Mouse (Mus musculus): ENCODE results near the gene Epha5. TPM values are rescaled to one million over a fixed set of nuclear protein-coding genes. Genes with fewer than 3 reads are reported as not detected.
A peak's percentile ranks its signal among the peaks of the same experiment; 100 is the strongest.

The Epha5 gene
- polyA plus RNA-seq, 1 experiment from 2014 or later, result 64.1 TPM

DNA sequence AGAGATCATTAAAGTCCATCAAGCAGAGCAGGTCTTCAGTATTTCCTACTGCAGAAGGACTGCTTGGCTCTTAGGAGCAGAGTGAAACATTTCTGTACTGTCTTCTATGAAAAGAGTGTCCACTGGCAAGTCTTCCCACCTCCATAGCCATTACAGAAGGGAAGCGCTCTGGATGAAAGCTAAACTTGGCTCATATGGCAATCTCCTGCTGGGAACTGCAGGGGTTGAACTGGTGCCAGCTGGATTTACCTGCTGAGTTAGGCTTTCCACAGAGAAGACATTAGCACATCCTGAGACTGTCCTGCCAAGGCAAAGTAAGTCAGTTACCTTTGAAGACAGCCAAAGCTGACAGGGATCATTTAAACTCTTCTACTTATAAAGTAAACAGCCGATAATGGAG lies 8.8 kb downstream of the Epha5 start:
- no peaks in the 10 kb centered on the region for H3K9me3 ChIP-seq (replicated peaks; ENCODE audit: control insufficient read depth, low read length, poor library complexity, severe bottlenecking)
- H3K4me3 ChIP-seq (ENCODE audit: low read depth, low read length), result no peak overlapping the region
- ATAC-seq, result no peak
- H3K4me1 ChIP-seq (ENCODE audit: control insufficient read depth, insufficient read depth, low read length), result no peaks in the 10 kb centered on the region
- H3K27ac ChIP-seq (ENCODE audit: low read length), result no peak overlapping the region
- no peaks in the 10 kb centered on the region for H3K27me3 ChIP-seq (ENCODE audit: control insufficient read depth, insufficient read depth, low read depth, low read length)
- H3K4me2 ChIP-seq (ENCODE audit: low read length), result no peak overlapping the region
- WGBS, result 60% methylated on average over 2 of the region's 2 CpGs
- H3K9ac ChIP-seq (ENCODE audit: low read depth, low read length), result no peak overlapping the region
- no peaks in the 10 kb centered on the region for H3K36me3 ChIP-seq (ENCODE audit: control insufficient read depth, insufficient read depth, low read length)

DNA sequence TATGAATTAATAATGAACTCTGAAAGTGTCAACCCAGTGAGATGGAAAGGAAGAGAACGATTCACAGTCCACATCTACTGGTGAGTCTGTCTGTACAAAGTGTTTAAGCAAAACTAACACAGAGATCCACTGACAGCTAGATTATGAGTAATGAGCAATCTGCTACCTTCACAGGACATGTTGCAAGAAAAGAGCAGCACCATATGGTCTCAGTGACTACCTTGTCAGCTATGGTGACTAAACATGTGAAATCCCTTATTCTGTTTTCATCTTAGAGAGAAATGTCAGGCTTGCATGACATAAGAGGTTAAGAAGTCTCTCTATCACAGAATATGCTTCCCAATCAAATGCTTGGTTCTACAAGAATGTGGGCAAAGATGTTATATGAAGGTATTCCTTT lies 20.1 kb downstream of the Epha5 start:
- Histone ChIP-seq H3K27me3 (ENCODE audit: control insufficient read depth, insufficient read depth, low read depth, low read length) (no peaks in the 10 kb centered on the region), H3K4me2 (ENCODE audit: low read length) (no peak overlapping the region), H3K4me3 (ENCODE audit: low read depth, low read length) (no peak overlapping the region), H3K9me3 (replicated peaks; ENCODE audit: control insufficient read depth, low read length, poor library complexity, severe bottlenecking) (no peaks in the 10 kb centered on the region), H3K4me1 (ENCODE audit: control insufficient read depth, insufficient read depth, low read length) (no peaks in the 10 kb centered on the region), H3K9ac (ENCODE audit: low read depth, low read length) (no peak overlapping the region), H3K36me3 (ENCODE audit: control insufficient read depth, insufficient read depth, low read length) (no peaks in the 10 kb centered on the region), H3K27ac (ENCODE audit: low read length) (no peak overlapping the region)
- WGBS, result 78% methylated on average over 1 of the region's 1 CpGs
- no peak for ATAC-seq

DNA sequence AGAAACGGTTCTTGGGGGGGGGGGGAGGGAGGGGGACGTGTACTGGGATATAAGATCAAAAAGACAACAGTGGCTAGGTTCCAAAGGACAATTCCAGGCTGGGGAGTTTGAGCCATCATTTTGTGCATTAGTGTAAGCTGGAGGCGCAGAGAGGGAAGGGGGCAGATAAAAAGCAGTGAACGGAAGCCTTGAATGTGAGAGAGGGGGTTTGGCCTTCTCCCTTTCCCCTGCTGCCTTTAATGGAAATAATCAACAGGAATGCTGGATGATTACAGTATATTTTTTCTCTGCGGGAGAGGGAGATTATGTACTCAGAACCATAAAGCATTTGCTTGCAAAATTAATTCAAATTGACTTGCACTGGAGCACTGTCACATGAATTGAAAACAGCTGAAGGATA lies 51.8 kb downstream of the Epha5 start:
- H3K36me3 ChIP-seq (ENCODE audit: control insufficient read depth, insufficient read depth, low read length), result no peaks in the 10 kb centered on the region
- no peak overlapping the region for H3K9ac ChIP-seq (ENCODE audit: low read depth, low read length)
- no peak overlapping the region for H3K4me3 ChIP-seq (ENCODE audit: low read depth, low read length)
- no peaks in the 10 kb centered on the region for H3K4me1 ChIP-seq (ENCODE audit: control insufficient read depth, insufficient read depth, low read length)
- WGBS, result 30% methylated on average over 5 of the region's 5 CpGs
- H3K27me3 ChIP-seq (ENCODE audit: control insufficient read depth, insufficient read depth, low read depth, low read length), result no peaks in the 10 kb centered on the region
- H3K4me2 ChIP-seq (ENCODE audit: low read length), result no peak overlapping the region
- ATAC-seq, result no peak
- H3K9me3 ChIP-seq (replicated peaks; ENCODE audit: control insufficient read depth, low read length, poor library complexity, severe bottlenecking), result no peaks in the 10 kb centered on the region
- H3K27ac ChIP-seq (ENCODE audit: low read length), result no peak overlapping the region

DNA sequence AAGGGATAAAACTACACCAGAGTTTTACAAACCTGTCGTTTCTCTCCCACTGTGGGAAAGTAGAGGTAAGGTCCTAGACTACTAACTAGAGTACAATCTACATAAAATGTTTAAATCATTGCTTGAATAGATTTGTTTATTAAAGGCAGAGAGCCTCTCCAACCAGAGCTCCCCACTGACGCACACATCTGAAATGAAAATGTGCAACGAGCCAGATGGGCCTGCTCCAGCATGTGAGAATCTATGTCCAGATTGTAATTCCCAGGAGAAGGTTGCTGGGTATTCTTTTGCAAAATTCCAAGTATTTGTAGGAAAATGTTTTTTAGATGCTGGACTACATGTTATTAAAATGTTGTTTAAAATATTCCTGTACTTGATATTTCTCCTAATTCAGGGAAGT lies 57.8 kb downstream of the Epha5 start:
- Histone ChIP-seq H3K9me3 (replicated peaks; ENCODE audit: control insufficient read depth, low read length, poor library complexity, severe bottlenecking) (no peaks in the 10 kb centered on the region), H3K27ac (ENCODE audit: low read length) (no peak overlapping the region), H3K27me3 (ENCODE audit: control insufficient read depth, insufficient read depth, low read depth, low read length) (no peaks in the 10 kb centered on the region), H3K4me1 (ENCODE audit: control insufficient read depth, insufficient read depth, low read length) (no peaks in the 10 kb centered on the region), H3K4me2 (ENCODE audit: low read length) (no peak overlapping the region), H3K4me3 (ENCODE audit: low read depth, low read length) (no peak overlapping the region), H3K36me3 (ENCODE audit: control insufficient read depth, insufficient read depth, low read length) (no peaks in the 10 kb centered on the region), H3K9ac (ENCODE audit: low read depth, low read length) (no peak overlapping the region)
- WGBS, result 67% methylated on average over 3 of the region's 3 CpGs
- no peak for ATAC-seq

DNA sequence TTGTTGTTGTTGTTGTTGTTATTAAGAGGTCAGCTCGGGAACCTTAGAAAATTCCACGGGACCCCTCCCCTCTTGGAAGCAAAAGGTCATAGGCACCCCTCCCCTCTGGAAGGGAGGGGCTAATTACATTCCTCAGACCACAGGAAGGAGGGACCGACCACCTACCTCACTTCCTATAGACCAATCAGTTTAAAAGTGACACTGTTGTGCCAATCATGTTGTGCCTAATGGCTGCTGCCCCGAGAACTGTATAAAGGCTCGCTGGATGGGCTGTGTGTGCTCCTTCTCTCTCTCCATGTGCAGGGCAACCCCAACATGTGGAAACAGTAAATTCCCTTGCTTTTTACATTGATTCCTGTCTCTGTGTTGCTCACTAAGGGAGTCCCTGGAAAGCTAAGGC lies 64.1 kb downstream of the Epha5 start:
- WGBS, result 69% methylated on average over 5 of the region's 5 CpGs
- ATAC-seq, result peak; percentile 48; the same call in 1 of the 2 replicates
- Histone ChIP-seq H3K9me3 (replicated peaks; ENCODE audit: control insufficient read depth, low read length, poor library complexity, severe bottlenecking) (no peaks in the 10 kb centered on the region), H3K27ac (ENCODE audit: low read length) (no peak overlapping the region), H3K4me2 (ENCODE audit: low read length) (no peak overlapping the region), H3K9ac (ENCODE audit: low read depth, low read length) (no peak overlapping the region), H3K4me1 (ENCODE audit: control insufficient read depth, insufficient read depth, low read length) (no peaks in the 10 kb centered on the region), H3K27me3 (ENCODE audit: control insufficient read depth, insufficient read depth, low read depth, low read length) (no peaks in the 10 kb centered on the region), H3K4me3 (ENCODE audit: low read depth, low read length) (no peak overlapping the region), H3K36me3 (ENCODE audit: control insufficient read depth, insufficient read depth, low read length) (no peaks in the 10 kb centered on the region)

DNA sequence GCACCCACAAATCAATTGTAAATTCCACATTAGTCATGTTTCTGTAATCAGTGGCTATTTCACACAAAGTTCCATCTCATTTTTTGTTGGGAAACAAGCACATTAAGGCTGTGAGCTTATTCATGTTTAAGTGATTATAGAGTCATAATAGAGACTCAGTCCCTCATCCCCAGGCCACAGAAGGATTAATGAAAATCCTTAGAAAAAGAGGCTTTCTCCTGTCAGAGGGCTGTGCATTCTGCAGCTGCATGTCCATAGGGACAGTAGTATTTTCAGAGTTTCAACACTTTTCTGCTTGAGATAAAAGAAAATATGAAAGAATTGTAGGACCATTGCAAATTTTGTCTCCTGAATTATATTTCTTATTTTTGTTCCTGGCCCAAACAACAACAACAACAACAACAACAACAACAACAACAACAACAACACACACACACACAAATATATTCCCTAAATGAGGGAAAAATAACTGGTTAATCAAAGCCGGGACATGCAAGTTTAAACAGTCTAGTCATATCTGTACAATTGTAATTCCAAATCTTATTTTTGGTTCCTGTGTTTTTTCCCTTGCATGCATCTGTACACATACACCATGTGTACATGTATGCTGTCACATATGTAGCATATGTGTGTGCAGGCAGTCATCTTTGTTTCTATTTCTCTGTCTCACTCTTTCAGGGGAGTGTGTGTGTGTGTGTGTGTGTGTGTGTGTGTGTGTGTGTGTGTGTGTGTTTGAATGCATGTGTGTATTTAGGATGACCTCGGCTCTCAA lies 70.3 kb downstream of the Epha5 start:
- 77% methylated on average over 2 of the region's 2 CpGs for WGBS
- no peak overlapping the region for H3K4me3 ChIP-seq (ENCODE audit: low read depth, low read length)
- no peak overlapping the region for H3K4me2 ChIP-seq (ENCODE audit: low read length)
- H3K9ac ChIP-seq (ENCODE audit: low read depth, low read length), result no peak overlapping the region
- no peak overlapping the region for H3K27ac ChIP-seq (ENCODE audit: low read length)
- no peaks in the 10 kb centered on the region for H3K4me1 ChIP-seq (ENCODE audit: control insufficient read depth, insufficient read depth, low read length)
- no peaks in the 10 kb centered on the region for H3K36me3 ChIP-seq (ENCODE audit: control insufficient read depth, insufficient read depth, low read length)
- no peaks in the 10 kb centered on the region for H3K9me3 ChIP-seq (replicated peaks; ENCODE audit: control insufficient read depth, low read length, poor library complexity, severe bottlenecking)
- ATAC-seq, result peak; percentile 32; the same call in 1 of the 2 replicates
- H3K27me3 ChIP-seq (ENCODE audit: control insufficient read depth, insufficient read depth, low read depth, low read length), result no peaks in the 10 kb centered on the region

DNA sequence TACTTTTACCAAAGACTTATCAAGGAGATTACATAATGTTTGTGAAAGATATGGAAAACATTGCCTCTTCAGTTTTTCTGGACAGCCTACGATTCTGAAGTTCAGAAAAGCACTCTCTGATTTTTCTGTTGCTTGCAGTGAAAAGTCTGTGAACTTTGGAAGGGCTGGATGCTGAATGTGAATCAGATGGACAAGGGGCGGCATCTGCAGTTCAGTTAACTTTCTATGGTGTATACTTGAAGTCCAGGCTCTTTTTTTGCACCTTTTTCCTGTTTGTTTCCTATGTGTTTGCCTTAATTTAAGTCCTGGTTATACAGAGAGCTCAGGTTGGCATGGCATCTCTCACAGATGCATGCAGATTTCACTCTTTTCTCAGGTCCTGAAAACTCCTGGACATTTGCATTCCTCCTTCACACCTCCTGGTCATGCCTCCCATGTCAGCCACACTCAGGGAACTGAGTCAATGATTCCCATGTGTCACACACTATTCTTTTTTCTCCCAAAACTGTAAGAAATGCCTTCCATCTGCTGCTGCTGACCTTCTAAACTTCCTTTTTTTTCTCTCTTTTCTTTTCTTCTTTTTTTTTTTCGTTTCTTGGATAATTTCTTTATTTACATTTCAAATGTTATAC lies 81.2 kb downstream of the Epha5 start:
- no peak for ATAC-seq
- Histone ChIP-seq H3K27me3 (ENCODE audit: control insufficient read depth, insufficient read depth, low read depth, low read length) (no peaks in the 10 kb centered on the region), H3K27ac (ENCODE audit: low read length) (no peak overlapping the region), H3K4me2 (ENCODE audit: low read length) (no peak overlapping the region), H3K9me3 (replicated peaks; ENCODE audit: control insufficient read depth, low read length, poor library complexity, severe bottlenecking) (no peaks in the 10 kb centered on the region), H3K4me1 (ENCODE audit: control insufficient read depth, insufficient read depth, low read length) (no peaks in the 10 kb centered on the region), H3K9ac (ENCODE audit: low read depth, low read length) (no peak overlapping the region), H3K36me3 (ENCODE audit: control insufficient read depth, insufficient read depth, low read length) (no peaks in the 10 kb centered on the region), H3K4me3 (ENCODE audit: low read depth, low read length) (no peak overlapping the region)
- WGBS, result 85% methylated on average over 3 of the region's 3 CpGs

DNA sequence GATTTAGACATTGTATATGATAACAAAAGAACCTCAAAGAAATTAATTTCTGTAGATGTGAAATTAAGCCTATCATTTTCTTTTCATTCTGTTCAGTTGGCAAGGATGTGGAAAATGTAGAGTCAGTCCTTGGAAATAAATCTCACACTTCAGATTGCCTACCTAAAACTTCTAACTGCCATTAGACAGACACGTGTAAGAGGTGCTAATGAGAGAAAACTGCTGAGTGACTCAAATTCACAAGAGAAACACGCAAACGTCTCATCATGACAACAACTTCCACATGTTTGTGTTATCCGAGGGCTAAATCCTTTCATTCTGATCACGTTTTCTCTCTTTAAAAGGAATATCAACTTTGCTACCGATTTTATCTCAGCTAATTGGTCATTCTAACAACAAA lies 82.7 kb downstream of the Epha5 start:
- 75% methylated on average over 6 of the region's 6 CpGs for WGBS
- Histone ChIP-seq H3K27me3 (ENCODE audit: control insufficient read depth, insufficient read depth, low read depth, low read length) (no peaks in the 10 kb centered on the region), H3K4me2 (ENCODE audit: low read length) (no peak overlapping the region), H3K4me1 (ENCODE audit: control insufficient read depth, insufficient read depth, low read length) (no peaks in the 10 kb centered on the region), H3K27ac (ENCODE audit: low read length) (no peak overlapping the region), H3K4me3 (ENCODE audit: low read depth, low read length) (no peak overlapping the region), H3K9me3 (replicated peaks; ENCODE audit: control insufficient read depth, low read length, poor library complexity, severe bottlenecking) (no peaks in the 10 kb centered on the region), H3K9ac (ENCODE audit: low read depth, low read length) (no peak overlapping the region), H3K36me3 (ENCODE audit: control insufficient read depth, insufficient read depth, low read length) (no peaks in the 10 kb centered on the region)
- no peak for ATAC-seq

DNA sequence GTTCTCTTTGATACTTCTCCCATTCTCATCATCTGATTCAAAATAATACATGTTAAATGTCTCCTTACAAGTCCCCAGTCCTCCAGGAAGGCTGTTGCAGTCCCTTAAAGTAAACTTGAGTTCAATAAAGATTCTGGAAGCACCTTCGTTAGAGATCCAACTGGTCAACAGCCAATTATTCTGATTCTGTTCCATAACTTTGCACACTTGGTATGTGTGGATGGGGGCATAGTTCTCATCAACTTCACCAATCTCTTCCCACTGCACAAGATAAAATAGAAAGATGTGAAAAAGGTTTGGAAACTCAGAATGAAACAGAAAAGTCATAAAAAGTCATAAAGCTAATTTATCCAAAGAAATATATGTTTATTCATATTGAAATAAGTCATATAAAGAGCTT lies 85.6 kb downstream of the Epha5 start:
- H3K36me3 ChIP-seq (ENCODE audit: control insufficient read depth, insufficient read depth, low read length), result no peaks in the 10 kb centered on the region
- 92% methylated on average over 1 of the region's 1 CpGs for WGBS
- H3K9ac ChIP-seq (ENCODE audit: low read depth, low read length), result no peak overlapping the region
- no peaks in the 10 kb centered on the region for H3K4me1 ChIP-seq (ENCODE audit: control insufficient read depth, insufficient read depth, low read length)
- H3K4me3 ChIP-seq (ENCODE audit: low read depth, low read length), result no peak overlapping the region
- no peaks in the 10 kb centered on the region for H3K9me3 ChIP-seq (replicated peaks; ENCODE audit: control insufficient read depth, low read length, poor library complexity, severe bottlenecking)
- no peak overlapping the region for H3K27ac ChIP-seq (ENCODE audit: low read length)
- no peak overlapping the region for H3K4me2 ChIP-seq (ENCODE audit: low read length)
- H3K27me3 ChIP-seq (ENCODE audit: control insufficient read depth, insufficient read depth, low read depth, low read length), result no peaks in the 10 kb centered on the region
- ATAC-seq, result no peak
